Mouse (Mus musculus) CH12.LX (cell line): ENCODE measurements around the gene Gm5771. TPM values are rescaled to one million over a fixed set of nuclear protein-coding genes. Genes with fewer than 3 reads are reported as not detected.
"Not testable (repeated sequence)": the region's sequence is repeated elsewhere in the genome, so short reads cannot be mapped to it uniquely, and the experiment has no call there.

ENCODE experiments used
- DNase-seq: peaks from one replicate; pipeline ENCODE4 v3.0.0-alpha.2; 2013; ENCODE audit errors: extremely low read depth
- H3K27ac ChIP-seq: 2 replicates; pipeline ENCODE4 v1.5.1; 2012; ENCODE audit warnings: low read depth, mild to moderate bottlenecking, control low read depth, moderate library complexity; ENCODE audit not compliant: insufficient read depth
- H3K27me3 ChIP-seq: replicated peaks from 2 replicates; pipeline ENCODE3; 2012; ENCODE audit warnings: inconsistent platforms
- H3K36me3 ChIP-seq, 2 experiments: replicated peaks in 1 of 2; 2 replicates each; pipeline versions ENCODE3 to v1.6.1; 2012; ENCODE audit warnings: inconsistent platforms in 1 of 2, low read length in 1 of 2, mild to moderate bottlenecking in 1 of 2, mixed read lengths in 1 of 2, moderate library complexity in 1 of 2; ENCODE audit not compliant: control insufficient read depth in 1 of 2, insufficient read depth in 1 of 2
- H3K4me1 ChIP-seq, 2 experiments: 2 replicates each; pipeline ENCODE4 v1.6.1; 2012; ENCODE audit warnings: inconsistent platforms in 1 of 2, moderate library complexity in 1 of 2; ENCODE audit not compliant: insufficient read depth in 2 of 2, control insufficient read depth in 1 of 2
- H3K4me2 ChIP-seq: 2 replicates; pipeline ENCODE4 v1.6.1; 2012; ENCODE audit warnings: low read depth, mild to moderate bottlenecking, control low read depth; ENCODE audit not compliant: poor library complexity, insufficient read depth, severe bottlenecking
- H3K4me3 ChIP-seq, 3 experiments: fragments of 150-350 bp in 1 of 3; sonication (generic) in 1 of 3; replicated peaks in 1 of 3; 2 replicates each; pipeline versions ENCODE3 to v1.5.1; 2011 to 2012; ENCODE audit warnings: low read depth in 2 of 3, low read length in 2 of 3, mild to moderate bottlenecking in 2 of 3, moderate library complexity in 2 of 3, control low read depth in 1 of 3, improper control_type of control experiment in 1 of 3, inconsistent platforms in 1 of 3, mixed read lengths in 1 of 3; ENCODE audit not compliant: poor library complexity in 1 of 3
- H3K79me2 ChIP-seq: replicated peaks from 2 replicates; pipeline ENCODE4 v1.6.1; 2012; ENCODE audit warnings: mild to moderate bottlenecking, moderate library complexity; ENCODE audit not compliant: control insufficient read depth, poor library complexity, insufficient read depth, severe bottlenecking; ENCODE audit errors: extremely low read depth
- H3K9ac ChIP-seq: 2 replicates; pipeline ENCODE4 v1.6.1; 2012; ENCODE audit warnings: low read depth, mild to moderate bottlenecking, control low read depth, moderate library complexity; ENCODE audit not compliant: insufficient read depth
- H3K9me3 ChIP-seq: replicated peaks from 2 replicates; pipeline ENCODE3; 2012; ENCODE audit warnings: low read length, inconsistent platforms, mixed read lengths
- BHLHE40 ChIP-seq: IDR thresholded peaks from 2 replicates; pipeline ENCODE4 v1.6.1; 2011; ENCODE audit warnings: mild to moderate bottlenecking, low read depth, low read length, improper control_type of control experiment
- E2F4 ChIP-seq: IDR thresholded peaks from 2 replicates; pipeline ENCODE4 v1.6.1; 2011; ENCODE audit warnings: low read depth, low read length, improper control_type of control experiment; ENCODE audit not compliant: insufficient replicate concordance
- ELF1 ChIP-seq: IDR thresholded peaks from 2 replicates; pipeline ENCODE4 v1.6.1; 2014; ENCODE audit warnings: low read depth, mild to moderate bottlenecking, inconsistent platforms, low read length, improper control_type of control experiment
- MXI1 ChIP-seq: IDR thresholded peaks from 2 replicates; pipeline ENCODE4 v1.6.1; 2011; ENCODE audit warnings: mild to moderate bottlenecking, low read depth, low read length, improper control_type of control experiment
- MYC ChIP-seq: IDR thresholded peaks from 2 replicates; pipeline ENCODE4 v1.6.1; 2011; ENCODE audit warnings: low read depth, mild to moderate bottlenecking, improper control_type of control experiment, low read length
- NRF1 ChIP-seq: IDR thresholded peaks from 2 replicates; pipeline ENCODE4 v1.6.1; 2014; ENCODE audit warnings: low read depth, mild to moderate bottlenecking, inconsistent platforms, low read length, improper control_type of control experiment, moderate library complexity
- POLR2A ChIP-seq: IDR thresholded peaks from 2 replicates; pipeline ENCODE4 v1.6.1; 2011; ENCODE audit warnings: low read depth, mild to moderate bottlenecking, improper control_type of control experiment, low read length
- RCOR1 ChIP-seq: conservative IDR thresholded peaks from 2 replicates; pipeline ENCODE4 v1.6.1; 2012; ENCODE audit warnings: low read depth, mild to moderate bottlenecking, inconsistent platforms, low read length, improper control_type of control experiment
- SMC3 ChIP-seq: IDR thresholded peaks from 2 replicates; pipeline ENCODE4 v1.6.1; 2011; ENCODE audit warnings: low read depth, low read length, improper control_type of control experiment
- ZC3H11A ChIP-seq: IDR thresholded peaks from 2 replicates; pipeline ENCODE4 v1.6.1; 2012; ENCODE audit warnings: low read depth, mild to moderate bottlenecking, inconsistent platforms, low read length, improper control_type of control experiment
- ZMIZ1 ChIP-seq: IDR thresholded peaks from 2 replicates; pipeline ENCODE4 v1.6.1; 2012; ENCODE audit warnings: low read depth, mild to moderate bottlenecking, inconsistent platforms, low read length, improper control_type of control experiment
- dilution Hi-C: fragments of 300-500 bp; cut with MboI; formaldehyde crosslinking; loops from 2 replicates; pipeline ENCODE4 v1.14.3; 2020; ENCODE audit warnings: low sequenced_read_pairs; ENCODE audit not compliant: extremely low pct_unique_long_range_greater_than_20kb, extremely low pct_ligation_motif_present
- in situ Hi-C: fragments of 300-500 bp; cut with MboI; formaldehyde crosslinking; loops from 3 replicates; pipeline ENCODE4 v1.14.3; 2019; ENCODE audit warnings: low sequenced_read_pairs, low pct_ligation_motif_present, low pct_unique_long_range_greater_than_20kb, mixed read lengths
- polyA plus RNA-seq: library from polyadenylated mRNA; unstranded; fragments of >175 nt; gene quantifications from 2 replicates; pipeline ENCODE4 v1.2.1, GENCODE M21; 2012; ENCODE audit warnings: low read depth; ENCODE audit not compliant: insufficient read length
- total RNA-seq, 2 experiments: library from RNA; depleted of rRNA; stranded (reverse); fragments of 300-350 nt in 1 of 2; fragments of >200 nt in 1 of 2; gene quantifications; 2 replicates each; pipeline ENCODE4 v1.2.3; 2012 to 2014

The Gm5771 gene
- total RNA-seq (2012; rRNA removed) (not detected in 2 replicates), total RNA-seq (2014; rRNA removed) (not detected in 2 replicates), polyA plus RNA-seq (not detected in 2 replicates)

DNA sequence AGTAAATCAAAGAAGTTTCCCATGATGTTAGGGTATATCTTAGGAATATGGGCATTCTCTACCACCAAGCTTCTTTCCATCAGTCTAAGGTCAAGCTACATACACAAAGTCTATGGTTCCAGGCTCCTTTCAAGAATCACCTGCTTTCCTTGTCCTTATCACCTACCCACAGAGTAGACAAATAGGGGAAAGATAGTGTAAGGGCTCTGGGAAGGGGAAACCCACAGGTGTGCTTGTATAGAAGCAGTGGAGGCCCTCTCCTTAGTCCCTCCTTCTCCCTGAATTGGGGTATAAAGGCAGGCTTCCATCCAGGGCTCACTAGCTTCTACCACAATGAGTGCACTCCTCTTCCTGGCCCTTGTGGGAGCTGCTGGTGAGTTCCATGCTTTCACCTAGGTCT is at the start of gene Gm5771:
TSS of gene Gm5771 (plus strand) at position 301 of the 400 bp plus-strand sequence.
- dilution Hi-C loops, H3K9me3 ChIP-seq, H3K4me1 ChIP-seq, H3K9ac ChIP-seq, H3K36me3 ChIP-seq, H3K79me2 ChIP-seq, H3K27ac ChIP-seq, in situ Hi-C loops, H3K4me2 ChIP-seq, DNase-seq, H3K27me3 ChIP-seq, H3K4me3 ChIP-seq: not testable (repeated sequence)

DNA sequence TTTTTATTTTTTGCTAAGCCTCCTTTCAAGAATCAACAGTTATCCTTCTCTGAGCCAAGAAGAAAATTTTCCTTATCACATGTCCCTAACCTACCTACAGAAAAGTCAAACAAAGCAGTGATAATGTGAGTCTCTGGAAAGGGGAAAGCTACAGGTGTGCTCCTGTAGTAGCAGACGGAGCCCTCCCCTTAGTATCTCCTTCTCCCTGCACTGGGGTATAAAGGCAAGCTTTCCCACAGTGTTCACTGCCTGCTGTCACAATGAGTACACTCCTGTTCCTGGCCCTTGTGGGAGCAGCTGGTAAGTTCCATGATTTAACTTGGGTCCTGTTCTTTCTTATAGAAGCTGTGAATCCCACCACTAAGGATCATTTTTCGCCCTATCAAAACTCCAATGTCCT is 38.2 kb upstream of the Gm5771 start, which contains the start of gene Try10:
TSS of gene Try10 (plus strand) at position 174 of the 400 bp plus-strand sequence.
- Histone ChIP-seq H3K27me3 (no peaks in the 10 kb centered on the region), H3K9me3 (no peaks in the 10 kb centered on the region), H3K79me2 (no peaks in the 10 kb centered on the region), H3K4me2 (no peak within 1 kb of the TSS), H3K4me3 (no peak within 1 kb of the TSS), H3K27ac (no peak within 1 kb of the TSS), H3K4me1 (no peaks in the 10 kb centered on the region), H3K36me3 (no peaks in the 10 kb centered on the region), H3K9ac (no peak within 1 kb of the TSS)
- no peak for DNase-seq
- TF ChIP-seq ELF1 (no peak), POLR2A (no peak), SMC3 (no peak), ZC3H11A (no peak), E2F4 (no peak), RCOR1 (no peak), ZMIZ1 (no peak), MXI1 (no peak), BHLHE40 (no peak), MYC (no peak), NRF1 (no peak)
- in situ Hi-C loops, result no loop called here
- dilution Hi-C loops, result no loop called here

DNA sequence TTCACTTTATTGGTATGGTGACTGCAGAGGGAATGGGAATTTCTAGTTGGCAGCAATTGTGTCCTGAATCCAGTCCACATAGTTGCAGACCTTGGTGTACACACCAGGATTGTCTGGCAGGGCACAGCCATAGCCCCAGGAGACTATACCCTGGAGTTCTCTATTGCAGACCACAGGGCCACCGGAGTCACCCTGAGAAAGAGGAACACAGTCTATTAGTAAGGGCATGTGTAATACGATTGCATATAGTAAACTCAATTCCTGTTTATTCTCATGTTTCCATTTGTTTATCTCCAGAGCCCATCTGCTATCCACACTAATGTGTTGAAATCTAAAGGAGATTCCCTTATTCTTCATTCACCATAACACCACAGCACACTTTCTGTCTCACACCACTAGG is 18.4 kb upstream of the Gm5771 start:
- H3K27me3 ChIP-seq, H3K9me3 ChIP-seq, dilution Hi-C loops, H3K36me3 ChIP-seq, H3K4me2 ChIP-seq, in situ Hi-C loops, DNase-seq, H3K9ac ChIP-seq, H3K4me3 ChIP-seq, H3K79me2 ChIP-seq, H3K4me1 ChIP-seq, H3K27ac ChIP-seq: not testable (repeated sequence)

DNA sequence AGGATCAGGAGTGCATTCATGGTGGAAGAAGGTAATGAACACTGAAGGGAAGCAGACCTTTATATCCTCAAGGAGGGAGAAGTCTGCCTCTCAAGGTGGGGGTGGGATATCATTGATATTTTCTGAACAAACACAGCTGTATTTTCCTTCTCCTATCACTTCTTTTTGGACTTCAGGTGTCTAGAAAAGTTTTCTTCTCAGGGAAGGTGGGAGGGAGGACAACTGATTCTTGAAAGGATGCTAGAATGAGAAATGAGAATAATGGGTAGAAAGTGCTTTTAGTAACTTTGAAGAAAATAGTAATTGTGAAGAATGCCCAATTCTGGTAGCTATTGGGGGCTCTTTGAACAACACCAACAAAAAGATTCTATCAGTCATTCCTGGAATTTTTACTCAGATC is 14.6 kb upstream of the Gm5771 start, which contains the start of gene Prss3:
TSS of gene Prss3 (minus strand) at position 101 of the 400 bp plus-strand sequence.
- H3K4me3 ChIP-seq, H3K36me3 ChIP-seq, H3K9ac ChIP-seq, dilution Hi-C loops, in situ Hi-C loops, H3K4me1 ChIP-seq, H3K79me2 ChIP-seq, H3K27ac ChIP-seq, H3K9me3 ChIP-seq, DNase-seq, H3K4me2 ChIP-seq, H3K27me3 ChIP-seq: not testable (repeated sequence)
